Mouse (Mus musculus): ENCODE measurements at regions not wholly inside any gene's neighbourhood (a gene's known extent, or its start where the extent isn't known, plus 50 kb on each side); places are given as distances from the start of the nearest gene placed in this dataset.

DNA sequence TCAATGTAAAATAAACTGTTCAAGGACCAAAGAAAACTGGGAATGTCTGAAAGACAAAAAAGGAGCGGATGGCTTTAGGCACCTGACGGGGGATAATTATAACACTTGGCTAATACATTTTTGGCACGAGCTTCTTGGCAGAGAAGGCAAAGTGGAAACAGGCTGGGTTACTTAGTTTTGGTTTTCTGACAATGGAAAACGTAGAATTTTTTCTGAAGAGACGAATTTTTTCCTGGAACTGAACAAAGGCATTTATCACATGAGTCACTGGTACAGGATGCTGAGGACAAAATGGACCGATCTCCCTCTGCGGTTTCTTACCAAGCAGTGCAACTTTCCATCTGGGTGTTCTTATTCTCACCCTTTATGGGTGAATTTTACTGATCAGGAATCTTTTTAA is 143.2 kb upstream of the Slit3 start:
- peak in 1 of 2 experiments; percentile 15 for DNase-seq

DNA sequence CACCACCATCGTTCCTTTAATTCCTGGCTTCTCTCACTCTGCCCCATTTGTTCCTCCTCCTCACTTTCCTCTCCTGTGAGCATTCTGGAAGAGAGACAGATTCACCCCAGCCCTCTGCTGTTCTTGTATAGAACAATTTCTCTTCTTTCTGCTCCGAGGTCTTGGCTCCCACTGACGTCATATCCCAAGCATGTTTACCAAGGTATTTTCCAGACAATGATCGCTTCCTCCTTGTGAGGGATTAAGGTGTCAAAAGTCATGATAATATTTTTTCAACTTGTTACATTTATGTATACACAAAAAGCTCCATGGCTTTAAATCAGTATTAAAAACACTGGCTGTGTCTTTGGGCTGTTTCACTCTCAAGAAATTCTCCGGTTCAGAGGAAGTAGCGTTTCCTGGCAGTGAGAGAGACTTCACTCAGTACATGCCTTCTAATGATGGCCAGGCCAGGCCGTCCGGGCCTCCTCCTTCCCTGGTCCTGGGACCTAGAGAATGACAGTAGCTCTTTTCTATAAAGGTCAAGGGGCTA is 142.4 kb upstream of the Spdl1 start:
- DNase-seq: peak; percentile 8 to 30

- DNase-seq: peak; percentile 3 to 35
These were observed 140.1 kb upstream of the Spdl1 start for GRCm38 (mm10) chr11:34973467-34973921.

DNA sequence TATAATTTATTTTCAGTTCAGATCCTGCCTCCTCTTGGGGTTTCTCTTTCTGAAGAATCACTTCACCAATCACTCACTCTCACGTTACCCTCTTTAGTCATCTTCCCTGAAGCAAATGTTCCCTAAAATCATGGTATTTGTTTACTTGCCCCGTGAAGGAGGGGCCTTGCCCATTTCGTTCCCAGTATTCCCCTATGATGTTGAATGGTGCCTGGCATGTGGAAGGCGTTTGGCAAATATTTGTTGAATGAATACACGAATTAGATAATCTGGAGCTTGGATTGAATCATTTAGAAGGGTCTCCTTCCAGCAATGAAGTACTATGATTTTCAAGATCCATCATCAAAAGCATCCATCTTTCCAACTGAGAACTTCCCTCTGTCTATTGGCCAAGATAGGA is 139.6 kb upstream of the Spdl1 start:
- no peak for DNase-seq

GRCm38 (mm10) chr11:34959291-34959690 is 125.8 kb upstream of the Spdl1 start:
- no peak for DNase-seq

DNA sequence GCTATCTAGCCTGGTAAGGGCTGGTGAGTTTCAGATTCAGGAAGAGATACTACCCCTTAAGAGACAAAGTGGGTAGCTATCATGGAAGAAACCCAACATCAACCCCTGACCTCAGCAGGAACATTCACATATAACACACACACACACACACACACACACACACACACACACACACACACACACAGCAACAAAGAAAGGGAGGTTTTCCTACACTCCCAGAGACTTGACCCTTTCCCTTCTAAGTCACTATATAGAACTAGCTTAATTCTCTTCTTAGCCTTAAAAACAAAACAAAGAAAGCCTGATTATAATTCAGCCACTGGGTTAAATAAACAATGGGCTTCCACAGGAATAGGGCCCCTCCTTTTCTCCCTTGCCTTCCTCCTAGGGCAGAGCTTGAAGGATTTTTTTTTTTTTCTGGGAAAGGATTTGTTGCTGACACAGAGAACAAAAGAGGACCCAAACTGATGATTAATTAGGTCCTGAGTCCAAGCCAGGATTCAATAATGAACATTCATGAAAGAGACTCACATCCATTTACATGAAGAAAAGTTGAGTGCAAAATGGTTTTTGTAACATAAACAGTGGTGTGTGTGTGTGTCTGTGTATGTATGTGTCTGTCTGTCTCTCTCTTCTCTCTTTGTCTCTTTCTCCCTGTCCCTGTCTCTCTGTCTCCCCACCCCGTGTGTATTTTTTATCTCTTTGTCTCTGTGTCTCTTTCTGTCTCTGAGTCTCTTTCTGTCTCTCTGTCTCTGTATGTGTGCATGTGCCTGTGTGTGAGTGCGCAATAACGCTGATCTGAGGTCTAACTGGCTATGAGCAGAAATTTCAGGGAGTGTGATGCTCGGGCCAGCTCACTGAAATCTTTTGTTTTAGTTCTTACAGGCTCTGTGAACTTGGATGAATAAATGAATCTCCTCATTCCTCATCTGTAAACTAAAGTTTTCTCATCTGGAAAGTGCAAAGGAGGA is 108.3 kb upstream of the Spdl1 start:
- DNase-seq: no peak

GRCm38 (mm10) chr11:34940151-34940550 is 106.7 kb upstream of the Spdl1 start:
- no peak for DNase-seq

DNA sequence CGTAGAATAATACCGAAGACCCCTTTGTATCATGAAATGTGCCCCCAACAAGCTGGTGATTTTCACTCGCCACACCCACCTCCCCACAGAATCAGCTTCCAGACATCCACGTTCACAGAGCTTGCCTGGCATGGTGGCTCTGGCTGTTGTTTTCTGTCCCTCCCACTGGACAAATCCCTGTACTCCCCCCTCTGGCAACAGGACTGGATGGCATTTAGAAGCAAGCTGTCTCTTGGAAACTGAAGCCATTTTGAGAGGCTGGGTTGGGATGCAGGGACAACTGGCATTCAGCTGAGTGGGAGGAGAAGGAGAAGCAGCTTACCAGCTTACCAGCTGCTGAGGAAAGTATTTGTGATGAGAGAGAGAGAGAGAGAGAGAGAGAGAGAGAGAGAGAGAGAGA is 105.6 kb upstream of the Spdl1 start:
- DNase-seq: no peak

GRCm38 (mm10) chr11:34932191-34932590 is 98.8 kb upstream of the Spdl1 start:
- DNase-seq: no peak

DNA sequence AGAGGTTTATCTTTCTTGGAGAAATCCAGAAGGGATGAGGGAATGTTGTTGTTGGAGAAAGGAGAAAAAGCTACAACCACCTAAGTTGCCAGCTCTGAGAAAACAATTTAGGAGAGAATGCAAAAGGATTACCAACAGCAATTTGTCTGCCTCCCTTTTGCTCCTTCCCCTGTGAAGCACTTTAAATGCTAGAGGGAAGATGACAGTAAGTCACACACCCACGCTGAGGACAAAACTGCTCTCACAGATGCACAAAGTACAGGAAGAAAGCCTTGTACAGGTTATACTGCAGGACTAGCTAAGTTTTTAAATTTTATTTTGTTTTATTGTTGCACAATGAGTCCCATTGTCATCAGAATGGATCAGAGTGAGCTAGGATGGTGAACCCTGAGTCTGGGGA is 83.7 kb upstream of the Spdl1 start:
- DNase-seq: no peak

GRCm38 (mm10) chr11:34909841-34910240 is 76.4 kb upstream of the Spdl1 start:
- DNase-seq: no peak

DNA sequence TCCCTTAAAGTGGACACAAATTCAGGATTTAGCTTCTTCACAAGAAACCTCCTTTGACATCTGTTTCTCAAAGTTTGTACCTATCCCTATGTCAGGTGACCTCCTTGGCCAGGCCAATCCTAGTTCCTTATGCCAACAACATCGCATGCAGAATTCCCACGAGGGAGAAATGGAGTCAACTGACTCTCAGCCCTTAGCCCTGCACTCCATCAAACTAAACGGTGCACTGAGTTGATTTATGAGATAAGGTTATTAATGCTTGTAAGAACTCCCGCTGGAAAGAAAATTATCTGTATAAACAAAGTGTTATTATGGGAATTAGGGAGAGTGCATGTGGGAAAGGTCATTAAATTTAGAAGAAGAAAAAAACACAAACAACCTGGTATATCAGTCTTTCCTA is 70.8 kb upstream of the Spdl1 start:
- no peak for DNase-seq

DNA sequence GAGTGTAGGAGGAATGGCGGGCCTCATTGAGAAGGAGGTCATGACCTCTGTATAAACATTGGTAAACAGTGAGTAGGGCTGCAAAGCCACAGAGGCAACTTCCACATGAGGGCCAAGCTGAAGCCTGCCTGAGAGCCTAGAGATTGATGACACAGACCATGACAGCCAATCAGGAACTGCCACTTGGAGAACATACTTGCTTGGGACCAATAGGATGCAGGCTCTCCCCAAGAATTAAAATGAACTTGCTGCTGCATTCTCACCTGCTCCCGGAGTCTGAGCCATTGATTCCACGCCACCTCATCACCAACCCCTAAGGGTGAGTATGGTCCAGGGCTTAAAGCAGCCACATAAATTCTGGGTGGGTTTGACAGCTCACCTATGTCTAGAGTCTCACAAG is 66.0 kb upstream of the Spdl1 start:
- peak in 1 of 2 experiments; percentile 11 for DNase-seq

DNA sequence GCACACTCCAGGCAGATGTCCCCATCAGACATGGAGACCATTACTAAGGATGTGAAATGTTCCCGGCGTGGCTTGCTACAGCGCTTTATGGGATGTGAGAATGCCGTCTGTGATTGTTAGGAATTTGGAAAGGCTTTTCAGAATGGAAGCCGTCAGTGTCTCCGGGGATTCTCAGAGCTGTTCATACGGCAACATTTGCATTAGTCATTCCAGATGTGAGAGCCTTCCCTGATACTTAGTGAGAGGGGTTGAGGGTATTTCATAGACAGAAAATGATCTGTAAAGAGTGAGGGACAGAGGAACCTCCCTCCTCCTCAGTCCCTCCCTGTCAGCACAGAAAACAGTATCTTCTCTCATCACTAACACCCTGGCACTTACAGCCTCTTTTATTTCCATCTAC is 62.2 kb upstream of the Spdl1 start:
- no peak for DNase-seq

- no peak for DNase-seq
These were observed 55.1 kb upstream of the Spdl1 start for GRCm38 (mm10) chr11:34888374-34889136.

DNA sequence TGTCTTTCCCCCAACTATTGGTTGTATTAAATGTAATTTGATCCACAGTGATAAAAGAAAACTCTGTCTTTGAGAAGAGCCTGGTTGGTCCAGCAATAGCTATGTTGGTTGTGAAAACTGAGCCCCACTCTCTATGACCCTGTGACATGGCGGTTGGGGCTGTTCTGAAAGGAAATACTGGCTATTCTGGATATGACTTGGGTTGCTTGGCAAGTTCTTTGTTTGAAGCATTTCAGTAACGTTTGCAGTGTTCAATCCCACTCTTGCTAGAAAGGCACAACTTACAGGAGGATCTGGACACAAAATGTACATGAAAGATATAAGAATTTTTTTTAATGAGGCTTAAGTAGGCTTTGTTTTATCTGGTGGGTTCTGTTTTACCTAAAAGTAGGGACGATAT is 54.1 kb upstream of the Spdl1 start:
- no peak for DNase-seq

All from adrenal gland, postnatal 36 days (tissue).